Mouse (Mus musculus) CH12.LX (cell line): ENCODE data around the gene Tbx20. TPM values are rescaled to one million over a fixed set of nuclear protein-coding genes. Genes with fewer than 3 reads are reported as not detected.

Source experiments
- DNase-seq: peaks from one replicate; pipeline ENCODE4 v3.0.0-alpha.2; 2013; ENCODE audit errors: extremely low read depth
- H3K27ac ChIP-seq: 2 replicates; pipeline ENCODE4 v1.5.1; 2012; ENCODE audit warnings: low read depth, mild to moderate bottlenecking, control low read depth, moderate library complexity; ENCODE audit not compliant: insufficient read depth
- H3K27me3 ChIP-seq: replicated peaks from 2 replicates; pipeline ENCODE3; 2012; ENCODE audit warnings: inconsistent platforms
- H3K36me3 ChIP-seq, 2 experiments: replicated peaks in 1 of 2; 2 replicates each; pipeline versions ENCODE3 to v1.6.1; 2012; ENCODE audit warnings: inconsistent platforms in 1 of 2, low read length in 1 of 2, mild to moderate bottlenecking in 1 of 2, mixed read lengths in 1 of 2, moderate library complexity in 1 of 2; ENCODE audit not compliant: control insufficient read depth in 1 of 2, insufficient read depth in 1 of 2
- H3K4me1 ChIP-seq, 2 experiments: 2 replicates each; pipeline ENCODE4 v1.6.1; 2012; ENCODE audit warnings: inconsistent platforms in 1 of 2, moderate library complexity in 1 of 2; ENCODE audit not compliant: insufficient read depth in 2 of 2, control insufficient read depth in 1 of 2
- H3K4me2 ChIP-seq: 2 replicates; pipeline ENCODE4 v1.6.1; 2012; ENCODE audit warnings: low read depth, mild to moderate bottlenecking, control low read depth; ENCODE audit not compliant: poor library complexity, insufficient read depth, severe bottlenecking
- H3K4me3 ChIP-seq, 3 experiments: fragments of 150-350 bp in 1 of 3; sonication (generic) in 1 of 3; replicated peaks in 1 of 3; 2 replicates each; pipeline versions ENCODE3 to v1.5.1; 2011 to 2012; ENCODE audit warnings: low read depth in 2 of 3, low read length in 2 of 3, mild to moderate bottlenecking in 2 of 3, moderate library complexity in 2 of 3, control low read depth in 1 of 3, improper control_type of control experiment in 1 of 3, inconsistent platforms in 1 of 3, mixed read lengths in 1 of 3; ENCODE audit not compliant: poor library complexity in 1 of 3
- H3K79me2 ChIP-seq: replicated peaks from 2 replicates; pipeline ENCODE4 v1.6.1; 2012; ENCODE audit warnings: mild to moderate bottlenecking, moderate library complexity; ENCODE audit not compliant: control insufficient read depth, poor library complexity, insufficient read depth, severe bottlenecking; ENCODE audit errors: extremely low read depth
- H3K9ac ChIP-seq: 2 replicates; pipeline ENCODE4 v1.6.1; 2012; ENCODE audit warnings: low read depth, mild to moderate bottlenecking, control low read depth, moderate library complexity; ENCODE audit not compliant: insufficient read depth
- H3K9me3 ChIP-seq: replicated peaks from 2 replicates; pipeline ENCODE3; 2012; ENCODE audit warnings: low read length, inconsistent platforms, mixed read lengths
- BHLHE40 ChIP-seq: IDR thresholded peaks from 2 replicates; pipeline ENCODE4 v1.6.1; 2011; ENCODE audit warnings: mild to moderate bottlenecking, low read depth, low read length, improper control_type of control experiment
- CTCF ChIP-seq, 2 experiments: IDR thresholded peaks in 1 of 2; conservative IDR thresholded peaks in 1 of 2; 2 replicates each; pipeline ENCODE4 v1.5.1; 2011 to 2012; ENCODE audit warnings: low read depth in 2 of 2, low read length in 2 of 2, improper control_type of control experiment in 1 of 2, inconsistent platforms in 1 of 2, mild to moderate bottlenecking in 1 of 2, moderate library complexity in 1 of 2
- ETS1 ChIP-seq: conservative IDR thresholded peaks from 2 replicates; pipeline ENCODE4 v1.6.1; 2012; ENCODE audit warnings: low read depth, mild to moderate bottlenecking, inconsistent platforms, low read length, improper control_type of control experiment, moderate library complexity
- GABPA ChIP-seq: IDR thresholded peaks from 2 replicates; pipeline ENCODE4 v1.6.1; 2012; ENCODE audit warnings: low read depth, low read length, improper control_type of control experiment, inconsistent platforms; ENCODE audit not compliant: insufficient replicate concordance
- IRF4 ChIP-seq: IDR thresholded peaks from 2 replicates; pipeline ENCODE4 v1.6.1; 2014; ENCODE audit warnings: low read depth, mild to moderate bottlenecking, inconsistent platforms, low read length, improper control_type of control experiment
- JUND ChIP-seq: conservative IDR thresholded peaks from 2 replicates; pipeline ENCODE4 v1.6.1; 2011; ENCODE audit warnings: low read depth, low read length, improper control_type of control experiment
- MEF2A ChIP-seq: IDR thresholded peaks from 2 replicates; pipeline ENCODE4 v1.6.1; 2014; ENCODE audit warnings: low read depth, mild to moderate bottlenecking, inconsistent platforms, low read length, improper control_type of control experiment, borderline replicate concordance
- MYC ChIP-seq: IDR thresholded peaks from 2 replicates; pipeline ENCODE4 v1.6.1; 2011; ENCODE audit warnings: low read depth, mild to moderate bottlenecking, improper control_type of control experiment, low read length
- TCF12 ChIP-seq: IDR thresholded peaks from 2 replicates; pipeline ENCODE4 v1.6.1; 2014; ENCODE audit warnings: low read depth, mild to moderate bottlenecking, inconsistent platforms, low read length, improper control_type of control experiment
- USF2 ChIP-seq: conservative IDR thresholded peaks from 2 replicates; pipeline ENCODE4 v1.6.1; 2011; ENCODE audit warnings: low read depth, low read length, improper control_type of control experiment
- ZKSCAN1 ChIP-seq: IDR thresholded peaks from 2 replicates; pipeline ENCODE4 v1.6.1; 2012; ENCODE audit warnings: low read depth, inconsistent platforms, low read length, improper control_type of control experiment, borderline replicate concordance
- ZMIZ1 ChIP-seq: IDR thresholded peaks from 2 replicates; pipeline ENCODE4 v1.6.1; 2012; ENCODE audit warnings: low read depth, mild to moderate bottlenecking, inconsistent platforms, low read length, improper control_type of control experiment
- dilution Hi-C: fragments of 300-500 bp; cut with MboI; formaldehyde crosslinking; loops from 2 replicates; pipeline ENCODE4 v1.14.3; 2020; ENCODE audit warnings: low sequenced_read_pairs; ENCODE audit not compliant: extremely low pct_unique_long_range_greater_than_20kb, extremely low pct_ligation_motif_present
- in situ Hi-C: fragments of 300-500 bp; cut with MboI; formaldehyde crosslinking; loops from 3 replicates; pipeline ENCODE4 v1.14.3; 2019; ENCODE audit warnings: low sequenced_read_pairs, low pct_ligation_motif_present, low pct_unique_long_range_greater_than_20kb, mixed read lengths
- polyA plus RNA-seq: library from polyadenylated mRNA; unstranded; fragments of >175 nt; gene quantifications from 2 replicates; pipeline ENCODE4 v1.2.1, GENCODE M21; 2012; ENCODE audit warnings: low read depth; ENCODE audit not compliant: insufficient read length
- total RNA-seq, 2 experiments: library from RNA; depleted of rRNA; stranded (reverse); fragments of 300-350 nt in 1 of 2; fragments of >200 nt in 1 of 2; gene quantifications; 2 replicates each; pipeline ENCODE4 v1.2.3; 2012 to 2014

Gene Tbx20
- total and polyA plus RNA-seq, 3 experiments: not detected

DNA sequence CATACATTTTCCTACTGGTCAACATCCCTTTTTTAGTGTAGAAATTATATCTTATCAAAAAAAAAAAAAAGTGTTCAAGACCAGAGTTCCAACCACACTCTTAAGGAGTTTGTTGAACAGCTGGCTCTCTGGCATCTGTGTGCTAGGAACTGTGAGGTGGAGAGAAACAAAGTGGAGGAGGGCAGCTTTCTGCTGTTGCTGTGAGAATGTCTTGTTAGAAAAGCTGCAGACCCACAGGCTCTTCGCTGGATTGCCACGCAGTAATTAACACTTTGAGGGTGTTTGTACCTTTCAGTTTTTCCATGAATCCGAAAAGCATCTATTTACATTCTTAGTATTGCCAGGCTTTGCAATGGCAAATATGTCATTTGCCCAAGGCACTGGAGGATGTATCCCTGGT is 5.9 kb upstream of the Tbx20 start:
- Histone ChIP-seq H3K27ac (no peak overlapping the region), H3K9ac (no peak overlapping the region), H3K27me3 (no peaks in the 10 kb centered on the region), H3K4me1 (no peaks in the 10 kb centered on the region), H3K9me3 (no peaks in the 10 kb centered on the region), H3K36me3 (no peaks in the 10 kb centered on the region), H3K4me2 (no peak overlapping the region), H3K4me3 (no peak overlapping the region), H3K79me2 (no peaks in the 10 kb centered on the region)
- DNase-seq: no peak
- dilution Hi-C loops: no loop called here
- in situ Hi-C loops: no loop called here
- TF ChIP-seq ETS1 (no peak), JUND (no peak)

- in situ Hi-C loops: no loop called here
- H3K4me2 ChIP-seq: no peak overlapping the region
- H3K9ac ChIP-seq: no peak overlapping the region
- H3K4me3 ChIP-seq: no peak overlapping the region
- H3K4me1 ChIP-seq: no peaks in the 10 kb centered on the region
- no peak overlapping the region for H3K27ac ChIP-seq
- dilution Hi-C loops: no loop called here
- no peaks in the 10 kb centered on the region for H3K27me3 ChIP-seq
- no peaks in the 10 kb centered on the region for H3K79me2 ChIP-seq
- TF ChIP-seq IRF4: no peak
- TF ChIP-seq MYC: no peak
- no peak for TF ChIP-seq USF2
- H3K36me3 ChIP-seq: no peaks in the 10 kb centered on the region
- H3K9me3 ChIP-seq: no peaks in the 10 kb centered on the region
- DNase-seq: no peak
Observed at GRCm38 (mm10) chr9:24778571-24778970, 4.5 kb upstream of the Tbx20 start.

DNA sequence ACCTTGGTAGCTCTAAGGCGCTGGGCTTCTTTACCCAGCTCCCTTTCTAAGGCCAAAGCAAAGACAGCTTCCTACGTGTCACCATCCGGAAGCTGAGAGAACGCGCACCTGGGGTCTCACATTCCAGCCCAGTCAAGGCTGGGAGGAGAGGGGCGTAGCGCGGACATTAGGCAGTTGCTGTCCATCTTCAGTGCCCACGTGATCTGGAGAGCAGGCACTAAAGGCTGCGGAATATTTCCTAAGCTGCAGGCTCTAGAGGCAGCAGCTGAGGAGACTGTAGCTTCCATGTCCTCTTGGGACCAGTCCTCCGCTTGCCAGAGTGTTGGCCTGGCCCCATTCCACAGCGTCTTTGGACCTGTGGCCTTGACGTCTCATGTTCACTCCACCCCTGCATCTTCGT is 3.9 kb upstream of the Tbx20 start:
- Histone ChIP-seq H3K4me3 (no peak overlapping the region), H3K4me1 (no peaks in the 10 kb centered on the region), H3K36me3 (no peaks in the 10 kb centered on the region), H3K4me2 (no peak overlapping the region), H3K9ac (no peak overlapping the region), H3K27me3 (no peaks in the 10 kb centered on the region), H3K79me2 (no peaks in the 10 kb centered on the region), H3K9me3 (no peaks in the 10 kb centered on the region), H3K27ac (no peak overlapping the region)
- dilution Hi-C loops (no loop called here), in situ Hi-C loops (no loop called here)
- no peak for TF ChIP-seq TCF12
- TF ChIP-seq ZMIZ1: no peak
- no peak for TF ChIP-seq ETS1
- TF ChIP-seq CTCF (conservative IDR thresholded peaks at IDR 0.05 in 1 of 2, IDR thresholded peaks at IDR 0.05 in 1 of 2; ENCODE audit: low read depth in 2 of 2, low read length in 2 of 2): no peak
- TF ChIP-seq MEF2A: no peak
- no peak for TF ChIP-seq ZKSCAN1
- TF ChIP-seq USF2: no peak
- TF ChIP-seq GABPA: no peak
- no peak for TF ChIP-seq BHLHE40
- no peak for DNase-seq
